Mouse (Mus musculus) myocyte (in vitro differentiated cells): ENCODE results near the gene Slc24a3. TPM values are rescaled to one million over a fixed set of nuclear protein-coding genes. Genes with fewer than 3 reads are reported as not detected.

Experiments
- H3K27me3 ChIP-seq: one replicate; pipeline ENCODE4 v1.6.1; 2011; ENCODE audit not compliant: control insufficient read depth, insufficient read depth, insufficient read length
- H3K36me3 ChIP-seq: one replicate; pipeline ENCODE4 v1.6.1; 2011; ENCODE audit not compliant: control insufficient read depth, insufficient read depth
- H3K4me2 ChIP-seq: one replicate; pipeline ENCODE4 v1.6.1; 2011; ENCODE audit warnings: low read depth, control low read depth
- H3K4me3 ChIP-seq: one replicate; pipeline ENCODE4 v1.5.1; 2011; ENCODE audit warnings: mild to moderate bottlenecking, control low read depth, moderate library complexity
- H3K79me2 ChIP-seq: one replicate; pipeline ENCODE4 v1.6.1; 2011; ENCODE audit not compliant: control insufficient read depth, insufficient read depth
- H3ac ChIP-seq: one replicate; pipeline ENCODE4 v1.6.1; 2011; ENCODE audit not compliant: control insufficient read depth, insufficient read length
- CEBPB ChIP-seq: IDR thresholded peaks from 2 replicates; pipeline ENCODE4 v1.6.1; 2011; ENCODE audit warnings: mild to moderate bottlenecking, moderate library complexity; ENCODE audit not compliant: poor library complexity, insufficient read depth, severe bottlenecking
- E2F4 ChIP-seq: IDR thresholded peaks from one replicate; pipeline ENCODE4 v1.6.1; 2011; ENCODE audit warnings: mild to moderate bottlenecking, control low read depth, moderate library complexity; ENCODE audit not compliant: insufficient read depth
- MAX ChIP-seq: IDR thresholded peaks from one replicate; pipeline ENCODE4 v1.6.1; 2011; ENCODE audit warnings: low read depth, mild to moderate bottlenecking, control low read depth
- MYOD1 ChIP-seq, 3 experiments: IDR thresholded peaks; one replicate each; pipeline ENCODE4 v1.6.1; 2011; ENCODE audit warnings: control low read depth in 2 of 3, low read depth in 2 of 3, mild to moderate bottlenecking in 2 of 3, moderate library complexity in 1 of 3; ENCODE audit not compliant: insufficient read length in 2 of 3, control insufficient read depth in 1 of 3
- MYOG ChIP-seq, 3 experiments: IDR thresholded peaks; one replicate each; pipeline ENCODE4 v1.6.1; 2011; ENCODE audit warnings: control low read depth in 2 of 3, low read depth in 2 of 3, mild to moderate bottlenecking in 2 of 3; ENCODE audit not compliant: insufficient read length in 2 of 3, control insufficient read depth in 1 of 3, insufficient read depth in 1 of 3
- POLR2A ChIP-seq: IDR thresholded peaks from one replicate; pipeline ENCODE4 v1.6.1; 2011; ENCODE audit warnings: low read depth, mild to moderate bottlenecking, control low read depth, moderate library complexity; ENCODE audit not compliant: insufficient read length
- POLR2AphosphoS2 ChIP-seq: IDR thresholded peaks from one replicate; pipeline ENCODE4 v1.6.1; 2011; ENCODE audit warnings: low read depth, control low read depth; ENCODE audit not compliant: insufficient read length
- REST ChIP-seq: IDR thresholded peaks from one replicate; pipeline ENCODE4 v1.6.1; 2011; ENCODE audit warnings: mild to moderate bottlenecking, control low read depth, moderate library complexity; ENCODE audit not compliant: insufficient read depth, insufficient read length
- SRF ChIP-seq: IDR thresholded peaks from one replicate; pipeline ENCODE4 v1.6.1; 2011; ENCODE audit warnings: low read depth; ENCODE audit not compliant: control insufficient read depth, insufficient read length
- TCF12 ChIP-seq: IDR thresholded peaks from one replicate; pipeline ENCODE4 v1.6.1; 2011; ENCODE audit warnings: mild to moderate bottlenecking, control low read depth; ENCODE audit not compliant: poor library complexity, insufficient read depth, severe bottlenecking
- TCF3 ChIP-seq: IDR thresholded peaks from one replicate; pipeline ENCODE4 v1.6.1; 2011; ENCODE audit warnings: low read depth, control low read depth; ENCODE audit not compliant: insufficient read length
- USF1 ChIP-seq: IDR thresholded peaks from one replicate; pipeline ENCODE4 v1.6.1; 2011; ENCODE audit warnings: low read depth, mild to moderate bottlenecking, control low read depth, moderate library complexity
- polyA plus RNA-seq: library from polyadenylated mRNA; unstranded; fragments of >200 nt; fragmentation: generic; extraction: Trizol; gene quantifications from one replicate; pipeline ENCODE4 v1.2.1, GENCODE M21; 2012; ENCODE audit warnings: missing spikeins

The Slc24a3 gene
- polyA plus RNA-seq, 1 experiment, result 4.8 TPM

DNA sequence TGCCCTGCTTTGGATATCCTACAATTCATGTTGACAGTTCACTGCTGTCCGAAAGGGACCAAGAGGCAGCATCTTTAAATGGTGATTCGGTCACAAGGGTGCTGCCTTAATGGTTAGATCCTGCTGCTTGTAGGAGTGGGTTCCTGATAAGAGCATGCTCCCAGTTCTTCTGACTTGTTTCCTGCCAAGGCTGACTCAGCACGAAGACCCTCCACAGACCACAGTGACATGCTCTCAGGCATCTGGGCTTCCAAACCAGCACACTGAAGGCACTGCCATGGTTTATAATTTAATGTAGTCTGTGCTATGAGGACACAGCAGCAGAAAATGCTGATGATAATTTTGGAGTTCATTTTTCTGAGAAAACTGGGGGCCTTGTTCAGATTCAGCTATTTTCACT, 16.7 kb upstream of the Slc24a3 start:
- TF ChIP-seq POLR2A (no peak), TCF3 (no peak), USF1 (no peak), MAX (no peak), TCF12 (no peak)
- Histone ChIP-seq H3K4me3 (no peak overlapping the region), H3ac (no peak overlapping the region), H3K4me2 (no peak overlapping the region), H3K27me3 (no peaks in the 10 kb centered on the region), H3K36me3 (no peaks in the 10 kb centered on the region), H3K79me2 (no peaks in the 10 kb centered on the region)

- Histone ChIP-seq H3K27me3 (no peaks in the 10 kb centered on the region), H3K36me3 (no peaks in the 10 kb centered on the region), H3K79me2 (no peaks in the 10 kb centered on the region), H3K4me3 (no peak overlapping the region), H3ac (no peak overlapping the region), H3K4me2 (no peak overlapping the region)
- TF ChIP-seq TCF3 (no peak), USF1 (no peak)
Measured at GRCm38 (mm10) chr2:145152281-145152680, 15.3 kb upstream of the Slc24a3 start.

GRCm38 (mm10) chr2:145158972-145159371, 8.6 kb upstream of the Slc24a3 start:
- TF ChIP-seq MYOD1 (IDR thresholded peaks at IDR 0.05; ENCODE audit: control insufficient read depth in 1 of 3, insufficient read length in 2 of 3, low read depth in 2 of 3), result no peak
- TF ChIP-seq E2F4, result no peak
- no peak for TF ChIP-seq TCF12
- no peak for TF ChIP-seq SRF
- no peak for TF ChIP-seq POLR2AphosphoS2
- no peak for TF ChIP-seq CEBPB
- no peak for TF ChIP-seq REST
- TF ChIP-seq POLR2A, result no peak
- no peak for TF ChIP-seq TCF3
- no peak for TF ChIP-seq MAX
- no peak for TF ChIP-seq USF1
- TF ChIP-seq MYOG (IDR thresholded peaks at IDR 0.05; ENCODE audit: control insufficient read depth in 1 of 3, insufficient read depth in 1 of 3, insufficient read length in 2 of 3, low read depth in 2 of 3), result no peak
- Histone ChIP-seq H3K27me3 (no peaks in the 10 kb centered on the region), H3K4me2 (peak overlapping the region; percentile 12), H3K79me2 (no peaks in the 10 kb centered on the region), H3K4me3 (no peak overlapping the region), H3ac (no peak overlapping the region), H3K36me3 (no peaks in the 10 kb centered on the region)

- Histone ChIP-seq H3K4me3 (no peak overlapping the region), H3K4me2 (no peak overlapping the region)
- TF ChIP-seq SRF (no peak), TCF3 (no peak), MYOG (IDR thresholded peaks at IDR 0.05; ENCODE audit: control insufficient read depth in 1 of 3, insufficient read depth in 1 of 3, insufficient read length in 2 of 3, low read depth in 2 of 3) (no peak), MAX (no peak), E2F4 (no peak), CEBPB (no peak), REST (no peak), POLR2A (no peak), USF1 (no peak), POLR2AphosphoS2 (no peak), MYOD1 (IDR thresholded peaks at IDR 0.05; ENCODE audit: control insufficient read depth in 1 of 3, insufficient read length in 2 of 3, low read depth in 2 of 3) (no peak), TCF12 (no peak)
Measured at GRCm38 (mm10) chr2:145161046-145161700, 6.4 kb upstream of the Slc24a3 start.

GRCm38 (mm10) chr2:145164086-145164485, 3.5 kb upstream of the Slc24a3 start:
- Histone ChIP-seq H3K27me3 (no peaks in the 10 kb centered on the region), H3K36me3 (no peaks in the 10 kb centered on the region), H3ac (no peak overlapping the region), H3K4me3 (no peak overlapping the region), H3K79me2 (no peaks in the 10 kb centered on the region), H3K4me2 (no peak overlapping the region)
- TF ChIP-seq CEBPB (no peak), POLR2AphosphoS2 (no peak)

More at GRCm38 (mm10) chr2:145161046-145161700, 6.4 kb upstream of the Slc24a3 start:
- Histone ChIP-seq H3K27me3 (no peaks in the 10 kb centered on the region), H3K79me2 (no peaks in the 10 kb centered on the region), H3K36me3 (no peaks in the 10 kb centered on the region), H3ac (no peak overlapping the region)

- Histone ChIP-seq H3K4me3 (no peak overlapping the region), H3K79me2 (no peaks in the 10 kb centered on the region), H3K27me3 (no peaks in the 10 kb centered on the region), H3K4me2 (no peak overlapping the region), H3K36me3 (no peaks in the 10 kb centered on the region), H3ac (no peak overlapping the region)
- TF ChIP-seq TCF3, result no peak
- no peak for TF ChIP-seq CEBPB
- TF ChIP-seq E2F4, result no peak
- no peak for TF ChIP-seq TCF12
- no peak for TF ChIP-seq POLR2AphosphoS2
- TF ChIP-seq REST, result no peak
- TF ChIP-seq POLR2A, result no peak
- no peak for TF ChIP-seq USF1
- TF ChIP-seq MAX, result no peak
- no peak for TF ChIP-seq MYOD1 (IDR thresholded peaks at IDR 0.05; ENCODE audit: control insufficient read depth in 1 of 3, insufficient read length in 2 of 3, low read depth in 2 of 3)
- TF ChIP-seq MYOG (IDR thresholded peaks at IDR 0.05; ENCODE audit: control insufficient read depth in 1 of 3, insufficient read depth in 1 of 3, insufficient read length in 2 of 3, low read depth in 2 of 3), result no peak
- TF ChIP-seq SRF, result no peak
Measured at GRCm38 (mm10) chr2:145164562-145164961, 3.0 kb upstream of the Slc24a3 start.
